Mouse (Mus musculus) Patski (cell line): ENCODE results near the gene Igfbp1. TPM values are rescaled to one million over a fixed set of nuclear protein-coding genes. Genes with fewer than 3 reads are reported as not detected.
"Not testable (repeated sequence)": the region's sequence is repeated elsewhere in the genome, so short reads cannot be mapped to it uniquely, and the experiment has no call there.

ENCODE experiments used
- ATAC-seq: fragments of 100-300 bp; one replicate; pipeline ENCODE4 v1.8.0; 2021
- CTCF ChIA-PET: fragments of 350-600 bp; sonication (Branson Sonifier 250); formaldehyde crosslinking; loops from one replicate; lab custom pipeline; 2022; ENCODE audit warnings: inconsistent platforms; lab: Charles Lee
- POLR2A ChIA-PET: fragments of 350-600 bp; sonication (Branson Sonifier 250); formaldehyde crosslinking; loops from one replicate; lab custom pipeline; 2022; ENCODE audit warnings: antibody characterized with exemption, inconsistent platforms; lab: Charles Lee
- DNase-seq: peaks from one replicate; pipeline ENCODE4 v3.0.0-alpha.2; 2011; ENCODE audit warnings: low read depth, low spot score
- H3K27me3 ChIP-seq: fragments of 371-371 bp; one replicate; pipeline ENCODE4 v1.5.1; 2021
- CTCF ChIP-seq: fragments of 100-300 bp; IDR thresholded peaks from one replicate; pipeline ENCODE4 v1.5.1; 2021
- in situ Hi-C: fragments of 300-500 bp; cut with MboI; formaldehyde crosslinking; loops from 3 replicates; pipeline ENCODE4 v1.11.1; 2018; ENCODE audit warnings: low pct_unique_long_range_greater_than_20kb, mixed read lengths
- polyA plus RNA-seq: library from polyadenylated mRNA; unstranded; gene quantifications from one replicate; pipeline ENCODE4 v1.2.3, GENCODE M21; 2021

Igfbp1 gene
- polyA plus RNA-seq, 1 experiment from 2014 or later: 0.08 TPM

GRCm38 (mm10) chr11:7211211-7211610, 13.6 kb downstream of the Igfbp1 start:
- no peak for TF ChIP-seq CTCF
- ChIA-PET CTCF (interaction anchor here (0.7 to 1.9 kb wide), 10 partner anchors 9 to 1196 kb away, joined by 3 to 8 read pairs (median 4); no protein-coding TSS in a partner anchor), POLR2A (no interaction called here)
- in situ Hi-C loops: loop anchor here (25.0 kb wide), 1 partner anchor 926 kb away; no protein-coding TSS in a partner anchor
- DNase-seq (no peak), ATAC-seq (no peak)
- peaks cover 50% of the 10 kb centered on the region for H3K27me3 ChIP-seq

- CTCF ChIA-PET: interaction anchor here (0.7 to 1.9 kb wide), 2 partner anchors 10 to 1193 kb away, joined by 3 to 5 read pairs; no protein-coding TSS in a partner anchor
- ATAC-seq (no peak), DNase-seq (no peak)
- TF ChIP-seq CTCF: no peak
- H3K27me3 ChIP-seq: peaks cover 44% of the 10 kb centered on the region
- in situ Hi-C loops: loop anchor here (25.0 kb wide), 1 partner anchor 925 kb away; no protein-coding TSS in a partner anchor
- POLR2A ChIA-PET: no interaction called here
Observed at GRCm38 (mm10) chr11:7212126-7212798, 14.7 kb downstream of the Igfbp1 start.

GRCm38 (mm10) chr11:7213161-7213500, 15.5 kb downstream of the Igfbp1 start:
- POLR2A ChIA-PET: no interaction called here
- DNase-seq (no peak), ATAC-seq (no peak)
- in situ Hi-C loops: loop anchor here (25.0 kb wide), 1 partner anchor 924 kb away; no protein-coding TSS in a partner anchor
- peaks cover 43% of the 10 kb centered on the region for H3K27me3 ChIP-seq
- CTCF ChIA-PET: no interaction called here
- TF ChIP-seq CTCF: no peak

GRCm38 (mm10) chr11:7213501-7214341, 16.1 kb downstream of the Igfbp1 start, which contains the start of gene Igfbp3:
Gene Igfbp3 (minus strand): TSS chr11:7213923.
- no peak for TF ChIP-seq CTCF
- in situ Hi-C loops: loop anchor here (25.0 kb wide), 1 partner anchor 924 kb away; no protein-coding TSS in a partner anchor
- no peak for ATAC-seq
- ChIA-PET POLR2A (no interaction called here), CTCF (interaction anchor here (1.0 to 1.1 kb wide), 2 partner anchors 354 to 921 kb away, joined by 4 to 5 read pairs; no protein-coding TSS in a partner anchor)
- DNase-seq: no peak
- peaks cover 43% of the 10 kb centered on the region for H3K27me3 ChIP-seq

GRCm38 (mm10) chr11:7214342-7214660, 16.7 kb downstream of the Igfbp1 start:
- H3K27me3 ChIP-seq: peaks cover 44% of the 10 kb centered on the region
- ChIA-PET POLR2A (interaction anchor here (0.6 kb wide), 1 partner anchor 922 kb away, joined by 4 read pairs; no protein-coding TSS in a partner anchor), CTCF (interaction anchor here (1.0 to 1.1 kb wide), 2 partner anchors 353 to 921 kb away, joined by 4 to 5 read pairs; no protein-coding TSS in a partner anchor)
- ATAC-seq (no peak), DNase-seq (no peak)
- in situ Hi-C loops: loop anchor here (25.0 kb wide), 1 partner anchor 923 kb away; no protein-coding TSS in a partner anchor
- TF ChIP-seq CTCF: no peak

- ChIA-PET CTCF (interaction anchor here (1.0 to 1.1 kb wide), 2 partner anchors 353 to 920 kb away, joined by 4 to 5 read pairs; no protein-coding TSS in a partner anchor), POLR2A (interaction anchor here (0.6 kb wide), 1 partner anchor 922 kb away, joined by 4 read pairs; no protein-coding TSS in a partner anchor)
- peaks cover 42% of the 10 kb centered on the region for H3K27me3 ChIP-seq
- in situ Hi-C loops: loop anchor here (25.0 kb wide), 1 partner anchor 923 kb away; no protein-coding TSS in a partner anchor
- ATAC-seq (no peak), DNase-seq (no peak)
- TF ChIP-seq CTCF: peak; percentile 79
Observed at GRCm38 (mm10) chr11:7214761-7215160, 17.2 kb downstream of the Igfbp1 start.

- no peak for DNase-seq
- peaks cover 49% of the 10 kb centered on the region for H3K27me3 ChIP-seq
- ATAC-seq: no peak
- in situ Hi-C loops: loop anchor here (25.0 kb wide), 1 partner anchor 922 kb away; no protein-coding TSS in a partner anchor
- peak; percentile 90 for TF ChIP-seq CTCF
- ChIA-PET POLR2A (no interaction called here), CTCF (interaction anchor here (0.9 to 2.0 kb wide), 3 partner anchors 11 to 1035 kb away, joined by 3 to 5 read pairs (median 3); no protein-coding TSS in a partner anchor)
Observed at GRCm38 (mm10) chr11:7215703-7216102, 18.1 kb downstream of the Igfbp1 start.

- DNase-seq, ATAC-seq, POLR2A ChIA-PET: not testable (repeated sequence)
- in situ Hi-C loops: loop anchor here (25.0 kb wide), 1 partner anchor 915 kb away; no protein-coding TSS in a partner anchor
- H3K27me3 ChIP-seq: peaks cover 29% of the 10 kb centered on the region
- CTCF ChIA-PET: interaction anchor here (1.1 to 2.3 kb wide), 2 partner anchors 9 to 11 kb away, joined by 3 to 7 read pairs; no protein-coding TSS in a partner anchor
- peak; percentile 55 for TF ChIP-seq CTCF
Observed at GRCm38 (mm10) chr11:7221826-7222225, 24.2 kb downstream of the Igfbp1 start.

- in situ Hi-C loops: no loop called here
- no peak for ATAC-seq
- POLR2A ChIA-PET: no interaction called here
- H3K27me3 ChIP-seq: peaks cover 10% of the 10 kb centered on the region
- TF ChIP-seq CTCF: no peak
- CTCF ChIA-PET: interaction anchor here (1.6 kb wide), 1 partner anchor 10 kb away, joined by 5 read pairs; no protein-coding TSS in a partner anchor
- no peak for DNase-seq
Observed at GRCm38 (mm10) chr11:7226200-7226599, 28.6 kb downstream of the Igfbp1 start.
